Mouse (Mus musculus) large intestine, adult 2 months (tissue): ENCODE measurements around the gene Abl2. TPM values are rescaled to one million over a fixed set of nuclear protein-coding genes. Genes with fewer than 3 reads are reported as not detected.
A peak's percentile ranks its signal among the peaks of the same experiment; 100 is the strongest.
"Not testable (repeated sequence)": the region's sequence is repeated elsewhere in the genome, so short reads cannot be mapped to it uniquely, and the experiment has no call there.

ENCODE experiments used
- DNase-seq: peaks from one replicate; pipeline ENCODE4 v3.0.0-alpha.2; 2012; ENCODE audit warnings: low read depth, low spot score
- WGBS: fragments of 180-500 bp; shearing (Covaris S2); methylation state at CpG from one replicate; pipeline ENCODE4 v1.1.7; 2018; 5-methylcytosine and 5-hydroxymethylcytosine counted together
- polyA plus RNA-seq: library from polyadenylated mRNA; depleted of rRNA; stranded (reverse); fragments of >200 nt; gene quantifications from 2 replicates; pipeline ENCODE4 v1.2.3, GENCODE M21; 2012

Abl2 gene
- polyA plus RNA-seq, 1 experiment = 1.9 TPM

- WGBS = 33% methylated on average over 21 of the region's 21 CpGs
Observed at GRCm38 (mm10) chr1:156660660-156661236, 102.2 kb downstream of the Abl2 start.

GRCm38 (mm10) chr1:156665777-156666176 is 107.2 kb downstream of the Abl2 start:
- 84% methylated on average over 8 of the region's 8 CpGs for WGBS
- DNase-seq = no peak

More at GRCm38 (mm10) chr1:156660660-156661236, 102.2 kb downstream of the Abl2 start:
- not testable (repeated sequence) for DNase-seq

GRCm38 (mm10) chr1:156667141-156667926 is 108.7 kb downstream of the Abl2 start:
- 34% methylated on average over 23 of the region's 23 CpGs for WGBS
- peak; percentile 87 for DNase-seq

- 42% methylated on average over 5 of the region's 5 CpGs for WGBS
Observed at GRCm38 (mm10) chr1:156668602-156669001, 110.0 kb downstream of the Abl2 start.

GRCm38 (mm10) chr1:156669208-156669983 is 110.8 kb downstream of the Abl2 start:
- WGBS = 31% methylated on average over 11 of the region's 11 CpGs
- DNase-seq = no peak

More at GRCm38 (mm10) chr1:156668602-156669001, 110.0 kb downstream of the Abl2 start:
- no peak for DNase-seq

DNA sequence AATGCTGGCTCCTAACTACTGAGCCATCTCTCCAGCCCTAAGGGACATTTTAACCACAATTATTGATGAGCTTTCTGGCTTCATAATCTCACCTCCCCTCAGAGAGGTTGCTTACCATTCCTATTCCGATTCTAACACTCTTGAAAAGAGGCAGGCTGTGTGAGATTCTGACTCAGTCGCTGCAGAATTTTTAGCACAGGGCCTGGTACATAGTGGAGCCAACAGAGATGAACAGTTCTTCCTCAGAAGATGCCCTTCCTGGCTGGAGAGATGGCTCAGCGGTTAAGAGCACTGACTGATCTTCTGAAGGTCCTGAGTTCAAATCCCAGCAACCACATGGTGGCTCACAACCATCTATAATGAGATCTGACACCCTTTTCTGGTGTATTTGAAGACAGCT is 113.3 kb downstream of the Abl2 start:
- 98% methylated on average over 3 of the region's 3 CpGs for WGBS
- no peak for DNase-seq

GRCm38 (mm10) chr1:156672720-156673475 is 114.3 kb downstream of the Abl2 start:
- 43% methylated on average over 14 of the region's 14 CpGs for WGBS
- no peak for DNase-seq

DNA sequence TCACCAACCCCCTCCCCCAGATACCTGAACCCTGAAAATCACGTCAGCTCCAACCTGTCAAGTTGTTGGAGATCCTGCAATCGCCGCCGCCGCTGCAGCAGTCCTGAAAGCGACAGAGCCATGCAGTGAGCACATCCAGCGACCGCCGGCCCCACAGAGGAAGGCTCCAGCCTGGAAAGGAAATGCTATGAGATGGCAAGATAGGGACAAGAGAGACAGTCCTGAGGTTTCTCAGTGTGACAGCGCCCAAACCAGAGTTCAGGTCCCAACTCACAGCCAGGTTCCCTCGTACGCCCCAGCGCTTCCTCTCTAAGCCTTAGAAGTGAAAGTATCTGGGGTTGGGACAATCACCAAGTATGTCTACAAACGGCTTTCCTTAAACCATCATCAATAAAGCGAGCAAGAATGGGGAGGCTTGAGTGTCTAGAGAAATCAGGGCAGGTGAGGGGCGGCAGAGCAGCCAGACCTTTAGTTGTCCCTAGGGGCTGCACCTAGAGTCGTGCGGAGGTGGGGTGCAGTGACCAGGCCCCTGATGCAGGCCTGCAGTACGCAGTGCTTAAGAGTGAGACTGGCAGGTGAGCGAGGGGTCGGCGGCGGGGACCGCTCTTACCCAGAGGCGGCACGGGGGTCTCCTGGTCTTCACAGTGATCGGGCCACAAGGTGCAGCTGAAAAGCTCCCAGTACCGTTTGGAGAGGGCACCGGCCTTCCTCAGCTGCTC is 115.0 kb downstream of the Abl2 start:
- no peak for DNase-seq
- WGBS = 1% methylated on average over 29 of the region's 29 CpGs

DNA sequence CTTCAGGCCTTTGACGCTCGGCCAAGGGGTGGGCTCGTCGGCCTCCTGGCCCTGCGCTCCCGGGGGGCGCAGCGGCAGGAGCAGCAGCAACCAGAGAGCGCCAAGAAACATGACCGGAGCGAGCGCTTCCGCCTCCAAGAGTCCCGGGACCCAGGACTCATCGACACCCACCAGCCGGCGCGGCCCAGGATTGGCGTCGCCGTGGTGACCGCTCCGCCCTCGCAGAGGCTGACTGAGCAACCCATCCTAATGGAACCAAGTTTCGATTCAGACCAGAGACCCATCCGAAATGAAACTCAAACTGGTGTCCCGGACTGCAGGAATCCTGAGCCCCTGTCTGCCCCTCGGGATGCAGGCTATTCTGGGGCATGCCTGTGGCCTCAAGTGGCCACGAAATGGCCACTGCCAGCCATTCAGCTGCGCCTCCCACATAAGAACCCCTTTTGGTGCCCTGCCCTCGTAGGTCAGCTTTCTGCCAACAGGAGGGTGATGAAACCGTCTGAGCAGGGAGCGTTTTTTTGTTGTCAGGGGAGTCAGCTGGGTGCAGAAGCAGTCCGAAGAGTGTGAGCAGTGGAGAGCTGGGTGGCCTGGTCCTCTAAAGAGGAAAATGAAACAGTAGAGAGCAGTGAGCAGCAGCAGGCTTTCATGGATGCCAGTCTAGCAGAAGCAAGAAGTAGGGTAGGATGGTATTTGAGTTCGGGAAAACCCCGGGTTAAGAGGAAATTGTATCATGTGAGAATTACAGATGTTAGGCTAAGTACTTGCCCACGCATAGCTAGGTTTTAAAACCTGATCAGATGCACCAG is 115.8 kb downstream of the Abl2 start, which contains the start of gene Tor3a:
TSS of gene Tor3a (minus strand) at position 162 of the 806 bp plus-strand sequence.
- DNase-seq = no peak
- 4% methylated on average over 37 of the region's 37 CpGs for WGBS

DNA sequence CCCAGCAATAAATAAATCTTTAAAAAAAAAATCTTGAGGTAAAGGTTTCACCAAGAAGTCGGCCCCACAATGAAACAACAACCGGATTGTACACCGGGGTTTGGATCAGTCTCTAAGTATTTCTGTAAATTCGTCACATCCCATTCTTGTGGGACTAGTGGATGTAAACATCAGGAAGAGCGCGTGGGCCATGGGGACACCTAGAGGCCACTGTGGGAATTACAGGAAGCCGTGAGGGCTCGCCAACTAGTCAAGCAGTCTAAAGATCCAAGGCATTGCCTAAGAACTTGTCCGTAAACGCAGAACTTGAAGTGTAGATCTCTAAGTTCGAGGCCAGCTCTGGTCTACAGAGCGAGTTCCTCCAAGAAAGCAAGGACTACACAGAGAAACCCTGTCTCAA is 117.6 kb downstream of the Abl2 start:
- WGBS = 31% methylated on average over 12 of the region's 12 CpGs
- no peak for DNase-seq

DNA sequence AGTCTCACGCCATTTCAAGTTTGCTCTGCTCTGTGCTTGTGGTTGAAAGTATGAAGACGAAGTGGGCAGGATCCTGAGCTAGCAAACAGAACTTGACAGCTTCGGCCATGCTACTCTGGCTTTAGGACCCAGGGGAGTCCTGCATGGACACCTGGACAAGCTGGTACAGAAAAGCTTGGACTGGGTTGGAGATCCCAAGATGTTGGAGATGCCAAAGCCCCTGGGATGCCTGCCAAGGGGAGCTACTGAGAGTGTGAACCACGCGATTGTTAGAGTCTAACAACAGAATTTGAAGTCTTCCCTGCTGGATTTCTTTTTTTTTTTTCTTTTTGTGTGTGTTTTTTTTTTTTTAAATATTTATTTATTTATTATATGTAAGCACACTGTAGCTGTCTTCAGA is 118.0 kb downstream of the Abl2 start:
- WGBS = 65% methylated on average over 5 of the region's 5 CpGs
- DNase-seq = no peak

GRCm38 (mm10) chr1:156677230-156677629 is 118.6 kb downstream of the Abl2 start:
- no peak for DNase-seq
- 75% methylated on average over 3 of the region's 3 CpGs for WGBS

- 91% methylated on average over 9 of the region's 9 CpGs for WGBS
- no peak for DNase-seq
Observed at GRCm38 (mm10) chr1:156679599-156679998, 121.0 kb downstream of the Abl2 start.

DNA sequence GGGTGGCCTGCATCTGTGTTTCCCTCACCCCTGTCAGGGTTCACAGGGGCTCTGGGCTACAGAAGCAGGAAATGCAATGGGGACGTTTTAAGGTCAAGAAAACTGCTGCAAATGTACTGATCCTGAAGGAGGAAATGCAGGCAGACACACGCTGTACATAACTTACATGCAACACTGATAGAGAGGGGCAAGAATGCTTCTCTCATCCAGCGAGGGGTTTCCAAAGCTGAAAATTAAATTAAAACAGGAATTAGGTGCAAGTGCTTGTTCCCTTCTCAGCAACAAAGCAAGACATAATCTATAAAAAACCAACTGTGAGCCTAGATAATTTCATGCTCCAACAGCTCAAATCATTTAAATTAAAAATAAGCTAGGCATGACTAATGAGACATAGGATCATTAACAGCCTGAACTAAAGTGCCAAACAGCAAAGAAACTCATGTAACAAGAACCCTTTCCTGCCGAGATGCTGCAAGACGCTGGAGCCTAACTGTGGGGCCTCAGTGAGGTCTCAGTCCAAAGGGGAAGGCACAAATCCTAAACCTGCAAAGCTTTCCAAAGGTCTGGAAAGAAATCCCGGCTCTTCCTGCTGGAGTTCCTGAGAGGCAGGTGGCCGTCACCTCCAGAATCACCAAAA is 127.6 kb downstream of the Abl2 start:
- WGBS = 87% methylated on average over 7 of the region's 7 CpGs
- DNase-seq = no peak
